Mouse (Mus musculus) heart, embryonic 13.5 days (tissue): ENCODE data around the gene Ufd1. TPM values are rescaled to one million over a fixed set of nuclear protein-coding genes. Genes with fewer than 3 reads are reported as not detected.

Source experiments
- ATAC-seq: fragments of 200-750 bp; cut with Nextera tagmentation; 2 replicates; pipeline ENCODE4 v1.8.0; 2017; ENCODE audit warnings: moderate TSS enrichment; ENCODE audit not compliant: insufficient number of reproducible peaks, low FRiP score, low TSS enrichment; ENCODE audit errors: extremely low read depth
- H3K27ac ChIP-seq: fragments of 300-500 bp; sonication (generic); replicated peaks from 2 replicates; pipeline ENCODE4 v1.5.1; 2015; ENCODE audit warnings: moderate library complexity, mild to moderate bottlenecking, inconsistent platforms
- H3K27me3 ChIP-seq: fragments of 300-500 bp; sonication (generic); replicated peaks from 2 replicates; pipeline ENCODE4 v1.6.1; 2015; ENCODE audit warnings: mild to moderate bottlenecking, inconsistent platforms
- H3K36me3 ChIP-seq: fragments of 300-500 bp; sonication (generic); 2 replicates; pipeline ENCODE4 v1.6.1; 2015; ENCODE audit warnings: mild to moderate bottlenecking, inconsistent platforms
- H3K4me1 ChIP-seq: fragments of 300-500 bp; sonication (generic); 2 replicates; pipeline ENCODE4 v1.6.1; 2015; ENCODE audit warnings: inconsistent platforms
- H3K4me2 ChIP-seq: fragments of 300-500 bp; sonication (generic); 2 replicates; pipeline ENCODE4 v1.6.1; 2015; ENCODE audit warnings: inconsistent platforms, mild to moderate bottlenecking, moderate library complexity
- H3K4me3 ChIP-seq: fragments of 300-500 bp; sonication (generic); 2 replicates; pipeline ENCODE4 v1.5.1; 2015; ENCODE audit warnings: moderate library complexity, mild to moderate bottlenecking, inconsistent platforms
- H3K9ac ChIP-seq: fragments of 300-500 bp; sonication (generic); 2 replicates; pipeline ENCODE4 v1.6.1; 2015; ENCODE audit warnings: inconsistent platforms, mild to moderate bottlenecking, moderate library complexity
- H3K9me3 ChIP-seq: fragments of 300-500 bp; sonication (generic); 2 replicates; pipeline ENCODE4 v1.6.1; 2016; ENCODE audit warnings: inconsistent platforms
- WGBS: fragments of 180-500 bp; shearing (Covaris S2); methylation state at CpG from one replicate; pipeline ENCODE4 v1.1.7; 2015; ENCODE audit warnings: mixed read lengths; 5-methylcytosine and 5-hydroxymethylcytosine counted together
- polyA plus RNA-seq: library from polyadenylated mRNA; unstranded; fragments of >200 nt; fragmentation: Nextera tagmentation; extraction: Ambion mirVana; gene quantifications from 2 replicates; pipeline ENCODE4 v1.2.1, GENCODE M21; 2015

Ufd1 gene
- 64.8 and 68.0 TPM in 2 replicates for polyA plus RNA-seq

DNA sequence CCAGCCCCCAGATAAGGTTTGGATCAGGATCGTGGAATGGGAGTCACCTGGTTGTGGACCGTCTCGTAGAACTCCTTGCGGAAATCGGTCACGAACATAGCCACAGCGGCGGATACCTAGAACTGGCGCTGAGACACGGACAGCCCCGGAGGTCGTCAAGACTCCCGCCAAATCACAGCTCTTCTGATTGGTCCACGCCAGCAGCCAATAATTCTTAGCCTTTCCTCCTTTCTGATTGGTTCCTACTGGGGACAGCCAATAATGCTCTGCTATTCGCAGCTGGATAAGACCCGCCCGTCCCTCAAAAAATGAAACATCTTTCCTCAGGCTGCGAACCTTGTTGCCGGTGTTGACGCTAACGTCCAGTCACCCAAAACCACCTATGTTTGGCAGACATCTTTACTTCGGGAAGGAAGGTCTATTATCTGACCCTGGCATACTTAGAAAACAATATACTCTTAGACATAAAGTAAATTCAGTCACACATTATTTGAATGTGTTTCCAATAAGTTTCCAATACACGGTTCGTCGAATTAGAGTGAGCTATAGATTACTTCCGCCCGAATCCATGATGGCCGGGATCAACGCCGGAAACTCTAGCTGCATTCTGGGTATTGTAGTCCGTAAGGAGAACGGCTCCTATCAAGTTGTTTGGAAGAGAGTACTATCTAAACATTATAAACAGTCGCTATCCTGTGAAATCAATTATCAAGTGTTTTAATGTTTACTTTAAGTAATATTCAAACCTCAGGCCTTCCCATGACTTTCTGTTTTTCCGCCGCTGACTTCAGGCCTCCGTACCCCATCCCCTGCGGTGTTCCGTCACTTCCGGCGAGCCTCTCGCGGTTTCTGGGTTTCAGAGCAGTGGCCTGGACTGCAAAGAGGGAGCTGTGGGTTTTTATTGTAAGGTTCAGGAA, at the start of gene Ufd1, which contains the start of gene Cdc45:
Gene Ufd1, plus strand, starts transcription at position 312 of the 917 bp plus-strand sequence.
Gene Cdc45, minus strand, starts transcription at position 520 of the 917 bp plus-strand sequence.
- peak within 1 kb of the TSS; percentile 95 for H3K4me2 ChIP-seq
- no peaks in the 10 kb centered on the region for H3K27me3 ChIP-seq
- H3K4me3 ChIP-seq: peak within 1 kb of the TSS; percentile 91
- H3K9me3 ChIP-seq: no peaks in the 10 kb centered on the region
- H3K9ac ChIP-seq: peak within 1 kb of the TSS; percentile 92
- WGBS: under 1% methylated on average over 42 of the region's 42 CpGs
- peaks cover 56% of the 10 kb centered on the region for H3K36me3 ChIP-seq
- ATAC-seq: peak; percentile 88
- H3K27ac ChIP-seq: peak within 1 kb of the TSS; percentile 76
- H3K4me1 ChIP-seq: peaks cover 27% of the 10 kb centered on the region

DNA sequence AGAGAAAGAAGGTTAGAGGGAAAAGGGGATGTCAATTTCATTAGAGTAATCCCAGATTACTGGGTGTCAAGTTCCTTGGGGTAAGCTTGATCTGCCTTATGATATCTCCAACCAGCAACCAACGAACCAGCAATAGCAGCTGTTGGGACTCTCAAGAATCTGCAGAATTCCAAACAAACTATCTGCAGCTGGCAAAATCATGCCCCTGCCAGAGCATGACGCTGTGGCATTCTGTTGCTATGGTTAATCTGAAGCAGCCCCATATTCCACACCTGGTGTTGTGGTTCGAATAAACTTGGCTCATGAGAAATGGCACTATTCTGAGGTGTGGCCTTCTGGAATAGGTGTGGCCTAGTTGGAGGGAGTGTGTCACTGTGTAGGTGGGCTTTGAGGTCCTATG, 48.6 kb upstream of the Ufd1 start:
- Histone ChIP-seq H3K27me3 (no peaks in the 10 kb centered on the region), H3K4me3 (no peak overlapping the region), H3K4me1 (no peaks in the 10 kb centered on the region), H3K4me2 (no peak overlapping the region), H3K9me3 (no peaks in the 10 kb centered on the region), H3K27ac (no peak overlapping the region), H3K9ac (no peak overlapping the region), H3K36me3 (no peaks in the 10 kb centered on the region)
- ATAC-seq: no peak
- 58% methylated on average over 3 of the region's 3 CpGs for WGBS

DNA sequence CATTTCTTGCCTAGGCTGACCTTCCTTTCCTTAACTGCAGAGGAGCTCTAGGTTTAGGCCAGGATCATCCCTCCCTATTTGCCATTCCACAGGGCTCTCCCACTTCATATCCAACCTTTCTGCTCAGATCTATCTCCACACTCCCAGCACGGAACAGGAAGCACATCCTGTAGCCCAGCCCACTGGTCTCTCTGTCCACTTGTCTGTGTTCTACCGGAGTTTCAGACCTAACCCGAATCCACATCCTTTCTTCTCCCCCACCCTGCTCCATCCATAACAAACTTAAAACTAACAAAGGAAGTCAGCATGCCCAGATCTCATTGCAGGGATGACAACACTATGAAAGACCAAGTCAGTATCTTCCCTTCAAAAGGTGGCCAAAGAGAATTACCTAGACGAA, 45.2 kb upstream of the Ufd1 start:
- ATAC-seq: no peak
- Histone ChIP-seq H3K27me3 (no peaks in the 10 kb centered on the region), H3K4me1 (no peaks in the 10 kb centered on the region), H3K4me3 (no peak overlapping the region), H3K27ac (no peak overlapping the region), H3K4me2 (no peak overlapping the region), H3K36me3 (no peaks in the 10 kb centered on the region), H3K9ac (no peak overlapping the region), H3K9me3 (0 out of 2 replicates have a peak, but pooled peaks cover under 1% of the 10 kb centered on the region)
- 62% methylated on average over 4 of the region's 4 CpGs for WGBS

DNA sequence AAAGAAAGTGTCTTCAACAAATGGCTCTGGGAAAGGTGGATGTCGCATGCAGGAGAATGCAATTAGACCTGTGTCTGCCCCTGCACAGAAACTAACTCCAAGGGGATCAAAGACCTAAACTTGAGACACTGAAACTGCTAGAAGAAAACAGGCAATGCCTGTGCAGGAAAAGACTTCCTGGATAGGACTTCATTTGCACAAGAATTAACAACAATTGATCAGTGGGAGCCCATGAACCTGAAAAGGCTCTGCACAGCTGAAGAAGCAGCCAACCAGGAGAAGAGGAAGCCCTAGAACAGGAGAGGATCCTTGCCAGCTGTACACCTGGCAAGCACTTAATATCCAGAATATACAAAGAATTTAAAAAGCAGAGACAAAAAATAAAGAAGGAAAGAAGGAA, 42.1 kb upstream of the Ufd1 start:
- no peaks in the 10 kb centered on the region for H3K36me3 ChIP-seq
- no peak for ATAC-seq
- peaks cover 8% of the 10 kb centered on the region for H3K4me1 ChIP-seq
- H3K27ac ChIP-seq: no peak overlapping the region
- no peak overlapping the region for H3K4me2 ChIP-seq
- no peak overlapping the region for H3K4me3 ChIP-seq
- no peak overlapping the region for H3K9ac ChIP-seq
- H3K27me3 ChIP-seq: peaks cover 1% of the 10 kb centered on the region
- H3K9me3 ChIP-seq: 0 out of 2 replicates have a peak, but pooled peaks cover 4% of the 10 kb centered on the region
- 67% methylated on average over 1 of the region's 1 CpGs for WGBS

DNA sequence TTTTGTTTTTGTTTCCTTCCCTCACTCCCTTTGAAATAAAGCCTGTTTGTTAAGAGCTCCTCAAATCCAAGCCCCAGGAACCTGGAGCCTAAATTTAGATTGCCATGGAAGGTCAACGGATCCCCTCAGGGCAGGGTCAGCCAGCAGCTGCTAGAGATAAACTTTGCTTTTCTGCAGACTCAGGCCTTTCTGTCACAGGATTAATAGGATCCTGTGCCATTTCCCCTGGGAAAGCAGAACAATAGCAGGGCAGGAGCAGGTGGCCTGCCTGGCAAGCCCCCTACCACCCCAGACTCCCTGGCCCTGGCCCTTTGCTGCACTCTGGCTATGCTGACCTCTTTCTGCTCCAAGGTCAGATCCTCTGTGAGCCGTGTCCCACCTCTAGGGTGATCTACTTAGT, 37.6 kb upstream of the Ufd1 start:
- no peak overlapping the region for H3K4me2 ChIP-seq
- H3K27ac ChIP-seq: no peak overlapping the region
- H3K9ac ChIP-seq: no peak overlapping the region
- WGBS: 18% methylated on average over 2 of the region's 2 CpGs
- 0 out of 2 replicates have a peak, but pooled peaks cover 4% of the 10 kb centered on the region for H3K9me3 ChIP-seq
- H3K4me1 ChIP-seq: peaks cover 28% of the 10 kb centered on the region
- H3K4me3 ChIP-seq: no peak overlapping the region
- ATAC-seq: no peak
- no peaks in the 10 kb centered on the region for H3K36me3 ChIP-seq
- H3K27me3 ChIP-seq: peaks cover 46% of the 10 kb centered on the region

DNA sequence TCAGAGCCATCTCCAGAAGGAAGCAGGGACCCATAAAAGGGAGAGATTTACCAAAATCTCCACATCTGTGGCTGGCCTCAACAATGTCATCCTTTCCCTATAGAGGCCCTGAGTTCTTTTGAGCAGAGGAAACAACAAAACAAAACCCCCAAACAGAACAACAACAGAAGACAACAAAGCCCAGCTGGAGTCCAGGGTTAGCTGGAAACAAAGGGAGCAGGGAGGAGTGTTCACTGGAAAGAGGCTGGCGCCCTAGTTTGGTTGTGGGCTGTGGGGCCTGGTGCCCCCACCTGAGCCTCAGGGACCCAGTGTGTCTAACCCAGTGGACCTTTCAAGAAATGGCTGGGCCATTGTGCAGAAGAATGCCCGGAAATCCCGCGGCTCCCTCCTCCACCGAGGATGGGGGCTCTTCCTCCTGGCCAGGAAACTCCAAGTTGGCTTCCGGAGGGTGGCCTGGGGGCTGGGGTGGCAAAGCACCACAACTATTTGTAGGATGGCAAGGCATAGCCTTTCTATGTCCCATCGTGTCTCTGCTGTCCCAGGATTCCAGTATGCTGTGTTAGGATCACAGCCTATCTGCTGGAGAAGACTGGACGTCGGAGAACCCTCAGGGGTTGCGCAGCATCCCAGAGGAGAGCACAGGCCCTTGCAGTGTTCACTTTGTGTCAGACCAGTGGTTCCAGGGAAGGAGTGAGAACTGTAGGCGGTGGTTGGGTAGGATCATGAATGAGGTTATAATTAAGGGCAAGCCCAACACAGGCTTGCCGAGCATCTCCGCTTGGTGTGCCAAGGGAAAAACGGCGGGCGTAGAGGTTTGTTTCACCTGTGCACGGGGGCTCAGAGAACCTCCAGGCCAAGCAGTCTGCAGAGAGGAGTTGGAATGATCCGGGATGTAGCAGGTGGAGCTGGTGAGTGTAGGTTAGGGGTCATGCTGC, 35.7 kb upstream of the Ufd1 start:
- Histone ChIP-seq H3K9ac (0 out of 2 replicates have a peak overlapping the region, but pooled peaks have one; percentile 40), H3K27me3 (peaks cover 57% of the 10 kb centered on the region), H3K27ac (0 out of 2 replicates have a peak overlapping the region, but pooled peaks have one; percentile 28), H3K4me3 (peak overlapping the region; percentile 54), H3K36me3 (peaks cover 9% of the 10 kb centered on the region), H3K4me1 (peaks cover 28% of the 10 kb centered on the region), H3K4me2 (peak overlapping the region; percentile 73), H3K9me3 (0 out of 2 replicates have a peak, but pooled peaks cover 4% of the 10 kb centered on the region)
- WGBS: 42% methylated on average over 18 of the region's 18 CpGs
- no peak for ATAC-seq

DNA sequence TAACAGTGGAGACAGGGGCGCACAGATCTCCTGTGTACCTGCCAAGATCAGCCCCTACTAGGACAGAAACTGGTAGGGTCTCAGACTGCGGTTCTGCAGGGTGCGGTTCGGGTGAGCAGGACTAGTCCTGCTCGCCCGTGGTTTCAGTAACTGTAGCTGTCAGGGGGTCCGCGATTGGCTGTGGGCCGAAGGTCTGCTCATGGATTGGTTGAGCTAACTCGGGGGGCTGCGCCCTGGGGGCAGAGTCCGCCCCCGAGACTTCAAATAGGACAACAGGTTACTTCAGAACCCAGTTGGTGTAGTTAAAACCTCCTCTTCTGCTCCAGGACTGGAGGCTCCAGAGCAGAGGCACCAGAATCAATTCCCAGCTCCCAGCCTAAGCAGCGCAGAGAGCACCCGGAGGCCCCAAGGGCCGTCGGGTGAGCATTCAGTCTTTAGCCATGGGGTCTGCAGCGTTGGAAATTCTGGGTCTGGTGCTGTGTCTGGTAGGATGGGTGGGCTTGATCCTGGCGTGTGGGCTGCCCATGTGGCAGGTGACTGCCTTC, 35.0 kb upstream of the Ufd1 start, which contains the start of gene Cldn5:
Gene Cldn5, plus strand, starts transcription at position 292 of the 545 bp plus-strand sequence.
- Histone ChIP-seq H3K4me3 (peak within 1 kb of the TSS; percentile 54), H3K27ac (0 out of 2 replicates have a peak within 1 kb of the TSS, but pooled peaks have one; percentile 28), H3K9me3 (0 out of 2 replicates have a peak, but pooled peaks cover under 1% of the 10 kb centered on the region), H3K9ac (peak within 1 kb of the TSS; percentile 76), H3K4me2 (peak within 1 kb of the TSS; percentile 73), H3K4me1 (peaks cover 28% of the 10 kb centered on the region), H3K27me3 (peaks cover 57% of the 10 kb centered on the region), H3K36me3 (peaks cover 16% of the 10 kb centered on the region)
- WGBS: 11% methylated on average over 19 of the region's 19 CpGs
- ATAC-seq: no peak

DNA sequence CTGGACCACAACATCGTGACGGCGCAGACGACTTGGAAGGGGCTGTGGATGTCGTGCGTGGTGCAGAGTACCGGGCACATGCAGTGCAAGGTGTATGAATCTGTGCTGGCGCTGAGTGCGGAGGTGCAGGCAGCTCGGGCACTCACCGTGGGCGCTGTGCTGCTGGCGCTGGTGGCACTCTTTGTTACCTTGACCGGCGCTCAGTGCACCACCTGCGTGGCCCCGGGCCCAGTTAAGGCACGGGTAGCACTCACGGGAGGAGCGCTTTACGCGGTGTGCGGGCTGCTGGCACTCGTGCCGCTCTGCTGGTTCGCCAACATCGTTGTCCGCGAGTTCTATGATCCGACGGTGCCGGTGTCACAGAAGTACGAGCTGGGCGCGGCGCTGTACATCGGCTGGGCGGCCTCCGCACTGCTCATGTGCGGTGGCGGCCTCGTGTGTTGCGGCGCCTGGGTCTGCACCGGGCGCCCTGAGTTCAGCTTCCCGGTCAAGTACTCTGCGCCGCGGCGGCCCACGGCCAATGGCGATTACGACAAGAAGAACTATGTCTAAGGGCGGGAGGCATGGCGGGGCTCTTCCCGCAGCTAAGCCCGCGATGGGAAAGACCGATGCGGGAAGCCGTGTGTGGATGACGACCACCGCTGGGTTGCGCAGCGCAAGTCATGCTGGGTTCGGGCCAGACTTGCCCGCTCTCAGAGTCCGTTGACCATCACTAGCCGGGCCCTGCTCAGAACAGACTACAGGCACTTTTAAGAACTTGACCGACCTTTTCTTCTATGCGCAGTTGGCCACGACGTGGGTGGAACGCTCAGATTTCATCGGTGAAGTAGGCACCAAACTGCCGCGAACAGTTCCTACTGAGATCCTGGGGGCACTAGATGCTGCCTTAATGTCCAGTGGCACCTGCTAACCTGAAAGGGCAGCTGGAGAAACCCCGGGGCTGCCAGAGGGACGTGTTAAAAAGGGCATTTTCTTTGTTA, 34.2 kb upstream of the Ufd1 start:
- peaks cover 28% of the 10 kb centered on the region for H3K4me1 ChIP-seq
- H3K36me3 ChIP-seq: peaks cover 23% of the 10 kb centered on the region
- 2% methylated on average over 80 of the region's 80 CpGs for WGBS
- H3K4me3 ChIP-seq: peak overlapping the region; percentile 54
- peak overlapping the region; percentile 76 for H3K9ac ChIP-seq
- peaks cover 57% of the 10 kb centered on the region for H3K27me3 ChIP-seq
- H3K27ac ChIP-seq: no peak overlapping the region
- no peak for ATAC-seq
- H3K9me3 ChIP-seq: no peaks in the 10 kb centered on the region
- peak overlapping the region; percentile 73 for H3K4me2 ChIP-seq

DNA sequence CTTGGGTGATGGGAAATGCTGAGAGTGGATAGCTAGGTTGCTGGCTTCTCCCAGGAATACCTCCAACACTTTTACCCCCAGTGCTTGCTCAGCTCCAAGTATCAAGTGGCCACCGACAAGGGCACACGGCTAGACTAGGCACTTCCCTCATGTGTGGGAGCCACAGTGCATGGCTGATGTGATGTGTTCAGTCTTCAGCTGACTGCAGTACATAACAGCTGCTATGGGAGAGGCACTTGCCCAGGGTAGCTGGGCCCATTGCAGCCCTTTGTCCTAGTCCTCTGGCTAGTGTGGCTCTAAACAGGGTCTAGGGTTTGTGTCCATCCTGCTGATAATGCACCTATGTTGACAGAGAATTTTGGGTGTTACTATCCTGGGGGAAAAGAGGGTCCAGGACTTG, 33.1 kb upstream of the Ufd1 start:
- peak overlapping the region; percentile 73 for H3K4me2 ChIP-seq

DNA sequence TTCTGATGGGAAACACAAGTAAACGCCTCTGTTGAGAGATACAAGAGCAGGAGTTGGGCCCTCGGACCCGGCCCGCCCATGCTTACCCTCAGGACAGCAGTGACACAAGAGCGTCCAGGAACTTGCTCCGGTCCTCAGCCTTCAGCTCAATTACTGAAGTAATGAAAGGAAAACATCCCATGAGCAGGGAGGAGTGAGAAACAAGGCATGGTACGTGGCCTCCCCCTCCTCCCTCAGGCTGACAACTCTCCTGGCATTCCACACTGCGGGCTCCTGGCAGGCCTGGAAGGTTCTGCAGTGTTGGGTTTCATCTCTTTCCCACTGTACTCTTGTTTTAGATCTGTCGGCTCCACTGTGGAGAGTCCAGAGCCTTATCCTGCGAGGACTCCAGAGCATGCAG, 29.8 kb upstream of the Ufd1 start:
- Histone ChIP-seq H3K36me3 (peaks cover 64% of the 10 kb centered on the region), H3K4me1 (peaks cover 12% of the 10 kb centered on the region), H3K27ac (no peak overlapping the region), H3K27me3 (peaks cover 33% of the 10 kb centered on the region), H3K9ac (no peak overlapping the region), H3K4me3 (no peak overlapping the region), H3K9me3 (no peaks in the 10 kb centered on the region), H3K4me2 (no peak overlapping the region)
- no peak for ATAC-seq
- WGBS: 81% methylated on average over 10 of the region's 10 CpGs

More for the DNA sequence above, 33.1 kb upstream of the Ufd1 start:
- peak overlapping the region; percentile 54 for H3K4me3 ChIP-seq
- peaks cover 26% of the 10 kb centered on the region for H3K4me1 ChIP-seq
- WGBS: 44% methylated on average over 2 of the region's 2 CpGs
- H3K36me3 ChIP-seq: peaks cover 31% of the 10 kb centered on the region
- ATAC-seq: no peak
- no peaks in the 10 kb centered on the region for H3K9me3 ChIP-seq
- H3K9ac ChIP-seq: no peak overlapping the region
- H3K27ac ChIP-seq: no peak overlapping the region
- H3K27me3 ChIP-seq: peaks cover 57% of the 10 kb centered on the region
